Mouse (Mus musculus) WW6 (cell line): Measurements from ENCODE around the gene Gm42674.

Experiments
- DNase-seq: peaks from one replicate; pipeline ENCODE4 v3.0.0-alpha.2; 2013; ENCODE audit warnings: low read depth, low spot score

The Gm42674 gene

DNA sequence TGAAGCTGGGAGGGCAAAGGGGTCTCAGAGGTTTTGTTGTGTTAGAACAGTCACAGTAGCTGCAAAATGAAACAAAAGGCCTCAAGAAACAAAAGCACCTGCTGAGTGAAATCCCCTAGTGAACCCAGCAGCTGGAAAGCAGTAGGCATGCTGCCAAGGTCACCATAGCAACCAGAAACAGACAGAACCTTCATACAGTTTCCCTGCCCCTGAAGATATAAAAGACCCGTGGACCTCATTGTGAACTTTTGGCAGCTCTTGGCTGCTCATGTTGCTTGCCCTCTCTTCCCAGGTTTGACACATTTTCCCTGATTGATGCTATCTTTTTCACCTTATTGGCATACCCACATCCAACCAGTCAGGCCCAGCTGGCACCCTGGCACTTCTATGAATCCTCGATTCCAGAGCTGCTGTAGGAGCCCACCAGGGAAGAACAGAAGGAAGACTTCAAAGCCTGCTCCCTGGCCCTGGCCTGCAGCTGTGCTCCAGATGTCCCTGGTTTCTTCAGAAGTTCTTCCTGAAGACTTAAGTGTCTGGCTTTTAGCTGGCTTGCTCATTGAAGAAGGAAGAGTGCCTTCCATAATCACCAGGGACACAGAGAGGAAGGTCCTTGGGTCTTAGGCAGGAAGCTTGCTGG, 21.8 kb downstream of the Gm42674 start:
- no peak for DNase-seq

DNA sequence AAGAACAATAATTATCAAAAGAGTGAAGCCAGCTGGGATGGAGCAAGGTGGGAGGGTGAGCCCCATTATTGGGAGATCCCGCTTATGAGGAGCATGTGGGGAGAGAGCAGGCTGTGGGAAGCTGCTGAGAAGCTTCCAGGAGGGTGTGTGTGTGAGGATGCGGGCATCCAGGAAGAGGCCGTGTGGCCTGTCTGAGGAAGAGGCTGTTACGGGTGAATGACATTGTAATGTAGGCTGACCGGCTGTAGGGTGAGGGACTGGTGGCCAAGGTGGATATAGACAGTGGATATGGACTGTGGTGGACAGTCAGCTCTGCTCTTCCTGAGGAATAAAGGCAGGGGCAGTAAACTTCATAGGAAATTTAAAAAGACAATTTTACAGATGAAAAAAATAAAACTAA, 23.8 kb downstream of the Gm42674 start:
- no peak for DNase-seq

DNA sequence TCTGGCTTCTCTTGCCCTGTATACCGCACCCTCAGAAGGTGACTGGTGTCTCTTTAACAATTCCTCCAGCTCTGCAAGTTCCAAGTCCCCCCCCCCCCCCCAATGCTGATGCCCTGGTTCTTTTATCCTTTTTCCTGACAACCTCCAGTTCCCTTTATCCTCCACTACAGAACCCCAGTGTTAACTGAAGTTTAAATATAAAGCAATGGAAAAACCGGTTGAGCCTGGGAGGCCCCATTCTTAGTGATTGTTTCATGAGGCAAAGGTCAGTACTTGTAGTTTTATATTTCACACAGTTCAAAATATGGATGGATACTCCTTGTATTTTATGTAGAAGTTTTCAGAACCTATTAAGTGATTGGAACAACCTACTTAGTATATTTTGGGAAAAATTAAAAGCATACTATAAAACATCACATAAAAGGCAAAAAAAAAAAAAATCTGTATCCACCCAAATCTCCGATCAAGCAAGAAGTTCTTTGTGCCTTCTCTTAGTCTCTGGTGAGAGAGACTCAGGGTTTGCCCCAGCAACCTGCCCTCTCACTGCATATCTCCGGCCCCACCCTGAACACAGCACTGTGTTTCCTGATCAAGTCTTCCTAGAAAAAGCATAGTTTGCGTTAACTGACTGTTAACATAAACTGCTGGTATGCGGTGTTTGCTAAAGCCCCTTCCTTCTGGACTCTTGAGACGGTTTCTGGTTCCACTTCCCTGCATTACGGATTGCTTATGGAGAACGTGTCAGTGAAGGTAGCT, 24.7 kb downstream of the Gm42674 start:
- no peak for DNase-seq

DNA sequence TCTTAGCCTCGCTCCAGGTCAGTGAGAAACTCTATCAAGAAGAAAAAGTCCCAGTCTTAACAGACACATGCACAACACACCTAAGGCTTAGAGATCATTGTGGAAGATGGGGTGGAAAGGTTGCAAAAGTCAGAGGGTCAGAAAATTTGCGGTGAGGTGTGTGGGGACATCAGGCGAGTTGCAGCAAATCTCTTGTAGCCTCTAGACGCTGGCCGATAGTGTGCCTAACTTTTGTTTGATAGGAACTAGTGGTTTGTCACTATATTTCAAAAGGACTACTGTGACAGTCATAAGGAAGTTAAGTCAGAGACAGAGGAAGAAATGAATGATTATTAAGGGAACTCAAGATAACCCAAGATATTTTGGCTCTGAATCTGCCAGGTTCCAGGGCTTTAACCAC, 25.7 kb downstream of the Gm42674 start:
- no peak for DNase-seq

- DNase-seq = no peak
Measured at GRCm38 (mm10) chr3:90627807-90628206, 26.1 kb downstream of the Gm42674 start.

DNA sequence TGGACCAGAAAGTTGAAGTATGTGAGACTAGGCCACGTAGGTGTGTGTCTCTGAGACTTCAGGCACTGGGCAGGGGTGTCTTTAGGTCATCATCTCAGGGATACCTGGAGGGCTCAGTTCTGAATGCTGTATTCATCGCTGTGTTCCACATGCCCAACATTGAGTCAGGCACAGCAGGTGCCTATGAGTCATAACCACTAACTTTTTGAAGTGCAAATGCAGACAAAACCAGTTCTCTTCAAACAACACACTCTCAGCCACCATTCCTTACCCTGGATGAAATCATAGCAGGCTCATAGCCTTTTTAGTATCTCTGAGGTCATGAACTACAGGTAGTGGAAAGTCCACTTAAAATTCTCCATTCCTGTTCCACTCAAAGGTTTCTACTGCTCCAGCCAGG, 27.6 kb downstream of the Gm42674 start:
- no peak for DNase-seq

GRCm38 (mm10) chr3:90631984-90632383, 30.3 kb downstream of the Gm42674 start:
- DNase-seq = no peak

DNA sequence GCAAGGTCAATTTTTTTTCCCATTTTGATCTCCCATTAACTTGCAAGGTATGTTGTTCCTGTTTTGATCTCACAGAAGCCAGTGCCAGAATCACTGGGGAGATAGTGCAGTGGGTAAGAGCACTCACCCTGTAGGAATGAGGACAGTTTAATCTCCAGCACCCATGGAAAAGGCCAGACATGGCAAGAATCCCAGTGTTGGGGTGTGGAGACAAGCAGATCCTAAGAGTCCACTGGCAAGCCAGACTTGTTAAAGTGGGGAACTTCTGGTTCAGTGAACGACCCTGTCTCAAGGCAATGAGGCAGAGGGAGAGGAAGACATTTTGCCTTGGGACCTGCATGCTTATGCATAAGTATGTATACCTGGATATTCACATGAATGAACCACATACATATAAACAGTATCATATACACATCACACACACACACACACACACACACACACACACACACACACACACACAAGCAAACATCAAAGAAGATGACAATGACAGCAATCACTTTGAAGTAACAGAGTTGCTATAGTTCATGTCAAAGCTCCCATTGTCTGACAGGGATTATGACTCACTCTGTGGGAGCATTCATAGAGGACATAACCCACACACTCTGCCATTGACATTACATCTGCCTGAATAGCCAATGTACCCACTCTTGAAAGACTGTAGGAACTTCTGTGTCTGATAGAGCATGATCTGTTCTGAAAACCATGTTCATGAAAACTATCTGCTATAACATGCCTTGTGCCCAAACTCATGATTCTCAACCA, 37.0 kb downstream of the Gm42674 start:
- DNase-seq = no peak

DNA sequence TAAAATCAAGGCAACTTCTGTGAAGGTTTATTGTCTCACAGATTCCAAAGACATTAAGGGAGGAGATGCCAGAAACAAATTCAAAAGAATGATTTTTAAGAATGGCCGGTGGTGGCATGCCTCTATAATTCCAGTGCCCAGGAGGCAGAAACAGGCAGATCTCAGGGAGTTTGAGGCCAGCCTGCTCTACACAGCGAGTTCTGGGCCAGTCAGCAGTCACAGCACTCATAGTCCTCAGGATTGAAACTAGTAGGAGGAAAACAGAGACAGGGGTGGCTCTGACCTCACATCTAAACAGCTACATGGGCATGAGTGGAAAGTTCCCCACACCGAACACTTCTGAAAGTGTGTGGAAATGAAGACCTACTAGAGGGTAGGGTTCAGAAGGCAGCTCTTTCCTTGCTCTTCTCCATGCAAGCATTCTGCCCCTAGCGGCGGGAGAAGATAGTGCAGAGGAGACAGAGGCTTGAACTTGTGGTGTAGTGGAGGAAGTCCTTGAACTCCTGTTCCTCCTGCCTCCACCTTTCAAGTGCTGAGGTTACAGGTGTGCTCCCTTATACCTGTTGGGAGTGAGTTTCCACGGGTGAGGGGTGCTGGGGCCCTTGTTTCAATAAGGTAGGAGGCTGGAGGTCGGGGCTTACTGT, 37.9 kb downstream of the Gm42674 start:
- no peak for DNase-seq

DNA sequence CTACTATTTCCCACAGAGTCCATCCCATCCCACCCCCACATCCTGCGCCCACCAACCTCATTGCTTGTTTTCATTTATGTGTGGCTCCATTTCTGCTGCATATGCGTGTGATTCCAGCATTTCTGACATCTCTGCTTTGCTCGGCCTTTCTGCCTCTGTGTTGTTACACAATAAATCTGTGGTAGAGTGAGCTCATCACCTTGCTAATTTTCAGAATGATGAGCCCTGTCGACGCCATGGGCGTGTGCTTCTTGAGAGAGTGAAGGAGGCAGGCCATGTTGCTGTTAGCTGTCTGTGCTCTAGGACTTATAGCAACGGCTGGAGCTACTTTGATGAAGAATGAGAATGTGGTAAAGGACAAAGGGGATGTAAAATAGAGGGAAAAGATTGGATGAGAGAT, 39.3 kb downstream of the Gm42674 start:
- DNase-seq = no peak

GRCm38 (mm10) chr3:90644220-90644619, 42.5 kb downstream of the Gm42674 start:
- no peak for DNase-seq

GRCm38 (mm10) chr3:90647291-90647690, 45.6 kb downstream of the Gm42674 start:
- no peak for DNase-seq

DNA sequence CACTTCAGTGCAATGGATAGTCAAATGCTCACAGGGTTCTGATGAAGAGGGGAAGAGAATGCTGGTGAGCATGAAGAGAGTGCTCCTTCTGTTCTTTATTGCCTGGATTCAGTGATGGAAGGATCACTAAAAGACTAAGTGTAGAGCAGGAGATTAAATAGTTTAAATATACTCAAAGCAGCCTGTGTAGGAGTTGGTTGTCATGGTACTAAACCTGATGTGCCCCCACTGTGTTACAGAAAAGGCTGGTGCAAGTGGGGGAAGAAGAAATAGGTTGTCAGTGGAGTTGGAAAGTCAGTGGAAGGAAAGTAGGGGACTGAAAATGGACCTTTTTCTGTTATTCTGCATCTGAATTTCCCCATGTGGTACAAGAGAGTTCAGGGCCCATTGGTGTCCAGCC, 47.3 kb downstream of the Gm42674 start:
- no peak for DNase-seq

GRCm38 (mm10) chr3:90649832-90650231, 48.1 kb downstream of the Gm42674 start:
- no peak for DNase-seq

DNA sequence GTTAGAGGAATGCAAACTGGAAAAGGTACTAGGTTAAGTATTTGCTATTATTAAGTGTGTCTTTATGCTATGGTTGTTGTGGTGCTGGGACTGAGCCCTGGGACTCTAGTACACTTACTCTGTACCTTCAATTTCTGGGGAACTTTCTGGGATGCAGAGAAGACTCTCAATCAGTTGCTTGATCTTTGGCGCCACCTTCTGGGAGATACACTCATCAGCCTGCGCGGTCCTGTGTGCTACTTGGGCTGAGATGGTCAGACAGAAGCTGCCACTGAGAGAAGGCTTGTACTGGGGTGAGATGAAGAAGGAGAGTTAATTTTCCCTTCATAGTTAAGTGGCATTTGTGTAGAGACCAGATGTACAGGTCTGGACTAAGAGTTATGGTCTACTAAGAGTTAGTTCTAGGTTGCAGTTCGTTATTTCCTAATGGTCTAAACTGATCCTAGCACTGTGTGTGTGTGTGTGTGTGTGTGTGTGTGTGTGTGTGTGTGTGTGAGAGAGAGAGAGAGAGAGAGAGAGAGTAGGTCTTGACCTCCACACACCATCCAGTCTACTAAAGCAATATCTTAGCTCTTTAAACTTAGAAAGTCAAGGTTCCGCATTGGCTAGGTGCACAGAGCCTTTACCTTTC, 51.3 kb downstream of the Gm42674 start:
- no peak for DNase-seq

GRCm38 (mm10) chr3:90653717-90654116, 52.0 kb downstream of the Gm42674 start, which contains the start of gene S100a7a:
TSS of gene S100a7a (plus strand) at chr3:90654017.
- no peak for DNase-seq
